Mouse (Mus musculus) layer of hippocampus, adult 8-10 months (tissue): ENCODE measurements at regions not wholly inside any gene's neighbourhood (a gene's known extent, or its start where the extent isn't known, plus 50 kb on each side); places are given as distances from the start of the nearest gene placed in this dataset.

ENCODE experiments used
- microRNA-seq, 2 experiments: library from miRNA; unstranded; fragments of <30 nt; microRNA quantifications; one replicate each; pipeline ENCODE4 v1.2.0; 2022

Small RNAs in the stretch of these regions (microRNA-seq; reads per million reads assigned to microRNA genes)
- gene Mir29a (11,815 to 24,615 reads per million in 2 experiments), gene Mir29b-1 (44.0 to 76.8 reads per million in 2 experiments)
